Comparison of ENCODE assay signal across 8 mouse cellular contexts in the genomic region with DNA sequence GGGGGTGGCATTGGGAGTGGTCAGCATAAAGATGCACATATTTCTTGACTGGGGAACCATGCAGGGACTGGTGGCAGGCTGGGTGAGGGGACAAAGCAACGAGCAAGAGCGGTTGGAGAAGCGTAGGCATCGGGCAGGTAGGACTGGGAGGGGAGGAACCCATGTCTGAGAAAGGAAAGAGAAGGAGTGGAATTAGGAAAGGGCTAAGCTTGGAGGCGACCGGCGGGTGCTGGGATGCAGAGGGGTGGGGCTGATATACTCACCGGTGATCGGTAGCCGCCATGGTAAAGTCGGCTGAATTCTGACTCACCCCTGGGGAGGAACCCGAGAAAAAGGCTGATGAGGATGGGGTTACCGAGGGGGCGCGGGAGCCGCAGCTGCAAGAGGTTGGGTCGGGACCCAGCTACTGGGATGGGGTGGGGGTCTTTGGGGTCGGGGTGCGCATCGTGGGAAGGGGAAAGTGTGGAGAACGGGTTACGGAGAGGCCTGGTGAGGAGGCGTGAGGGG. TPM values are rescaled to one million over a fixed set of nuclear protein-coding genes. Genes with fewer than 3 reads are reported as not detected.
DNase-seq lines count a peak whose midpoint lies in the region; ATAC-seq and TF ChIP-seq lines count a peak whose summit lies in the region.

A gene (plus strand): TSS at position 51 of the 507 bp plus-strand sequence.

- H3K4me1 ChIP-seq in forebrain, embryonic 15.5 days = peaks cover 28% of the 10 kb centered on the region
- peaks cover 20% of the 10 kb centered on the region for H3K4me1 ChIP-seq in hindbrain, embryonic 12.5 days
- peaks cover 13% of the 10 kb centered on the region for H3K4me1 ChIP-seq in liver, embryonic 11.5 days (replicated peaks; ENCODE audit: control insufficient read depth, insufficient read depth, low read length)

- peaks cover 28% of the 10 kb centered on the region for H3K36me3 ChIP-seq in forebrain, embryonic 15.5 days
- H3K36me3 ChIP-seq in hindbrain, embryonic 12.5 days = peaks cover 21% of the 10 kb centered on the region
- H3K36me3 ChIP-seq in liver, embryonic 11.5 days (ENCODE audit: control insufficient read depth, insufficient read depth, low read length) = peaks cover 8% of the 10 kb centered on the region

- DNase-seq in layer of hippocampus, adult 2 months (ENCODE audit: low spot score in 2 of 2) = no peak
- no peak for DNase-seq in layer of hippocampus, adult 9-10 months (ENCODE audit: low spot score)
- DNase-seq in liver, embryonic 11.5 days (ENCODE audit: low spot score) = no peak
- peak; percentile 12 to 32 for DNase-seq in spleen, postnatal 36 days (ENCODE audit: low spot score in 2 of 2)
- no peak for DNase-seq in right cerebral cortex, adult 18-20 months

- H3K4me3 ChIP-seq in layer of hippocampus, adult 2 months = peak within 1 kb of the TSS; percentile 94
- H3K4me3 ChIP-seq in forebrain, embryonic 15.5 days = peak within 1 kb of the TSS; percentile 89
- peak within 1 kb of the TSS; percentile 93 for H3K4me3 ChIP-seq in hindbrain, embryonic 12.5 days
- H3K4me3 ChIP-seq in liver, embryonic 11.5 days (ENCODE audit: low read depth, low read length) = peak within 1 kb of the TSS; percentile 87

- peak within 1 kb of the TSS; percentile 94 for H3K9ac ChIP-seq in forebrain, embryonic 15.5 days (replicated peaks)
- H3K9ac ChIP-seq in hindbrain, embryonic 12.5 days = peak within 1 kb of the TSS; percentile 95
- peak within 1 kb of the TSS; percentile 92 for H3K9ac ChIP-seq in liver, embryonic 11.5 days (ENCODE audit: low read depth, low read length)

- no peaks in the 10 kb centered on the region for H3K9me3 ChIP-seq in forebrain, embryonic 15.5 days
- H3K9me3 ChIP-seq in hindbrain, embryonic 12.5 days (replicated peaks) = no peaks in the 10 kb centered on the region
- H3K9me3 ChIP-seq in liver, embryonic 11.5 days (ENCODE audit: control insufficient read depth, low read length) = no peaks in the 10 kb centered on the region

- H3K27ac ChIP-seq in layer of hippocampus, adult 2 months = peak within 1 kb of the TSS; percentile 93
- peak within 1 kb of the TSS; percentile 68 for H3K27ac ChIP-seq in forebrain, embryonic 15.5 days (replicated peaks)
- H3K27ac ChIP-seq in hindbrain, embryonic 12.5 days = peak within 1 kb of the TSS; percentile 79
- peak within 1 kb of the TSS; percentile 73; the same call in 1 of the 2 replicates for H3K27ac ChIP-seq in liver, embryonic 11.5 days (ENCODE audit: low read depth, low read length)

- TF ChIP-seq CTCF in layer of hippocampus, adult 2 months (conservative IDR thresholded peaks at IDR 0.05) = no peak

- H3K4me2 ChIP-seq in forebrain, embryonic 15.5 days (replicated peaks) = peak within 1 kb of the TSS; percentile 91
- H3K4me2 ChIP-seq in hindbrain, embryonic 12.5 days (replicated peaks) = peak within 1 kb of the TSS; percentile 96
- peak within 1 kb of the TSS; percentile 85 for H3K4me2 ChIP-seq in liver, embryonic 11.5 days

- under 1% methylated on average over 23 of the region's 23 CpGs for WGBS in forebrain, embryonic 15.5 days
- under 1% methylated on average over 23 of the region's 23 CpGs for WGBS in hindbrain, embryonic 12.5 days
- under 1% methylated on average over 23 of the region's 23 CpGs for WGBS in liver, embryonic 11.5 days

- no peaks in the 10 kb centered on the region for H3K27me3 ChIP-seq in forebrain, embryonic 15.5 days
- no peaks in the 10 kb centered on the region for H3K27me3 ChIP-seq in hindbrain, embryonic 12.5 days
- H3K27me3 ChIP-seq in liver, embryonic 11.5 days (replicated peaks; ENCODE audit: control insufficient read depth, insufficient read depth, low read length) = no peaks in the 10 kb centered on the region

- ATAC-seq in activated CD4-positive, CD25-positive, alpha-beta regulatory T cell, adult 4 months = no peak
- ATAC-seq in forebrain, embryonic 15.5 days (replicated peaks) = no peak; the same call in 1 of the 2 replicates
- ATAC-seq in hindbrain, embryonic 12.5 days (ENCODE audit: low FRiP score) = no peak
- ATAC-seq in liver, embryonic 11.5 days (replicated peaks; ENCODE audit: low FRiP score) = peak; percentile 8; the same call in 1 of the 2 replicates

RNA-seq across cellular contexts. Expression of the gene that starts here (rescaled TPM):
- 10 to 100 TPM; 87.9 TPM for total RNA-seq in layer of hippocampus, adult 2 months (2021)
- 10 to 100 TPM; 14.9 to 18.3 TPM for polyA plus RNA-seq in activated CD4-positive, CD25-positive, alpha-beta regulatory T cell, adult 4 months (2017; shearing (Covaris generic))
- polyA plus RNA-seq in forebrain, embryonic 15.5 days (2015; fragmentation: Nextera tagmentation; extraction: Ambion mirVana) = 24.7 and 27.4 TPM in 2 replicates
- 31.5 and 31.6 TPM in 2 replicates for polyA plus RNA-seq in hindbrain, embryonic 12.5 days (2016; fragmentation: Nextera tagmentation; extraction: Ambion mirVana)
- 18.8 and 19.7 TPM in 2 replicates for polyA plus RNA-seq in liver, embryonic 11.5 days (2014; fragmentation: Nextera tagmentation; extraction: Ambion mirVana)

Comparison
In these comparisons a context has a peak if more than half of its experiments do, and no peak if none do; other contexts are left out.
1. DNase-seq: peak in spleen, postnatal 36 days (2 of 2); none in layer of hippocampus, adult 2 months (0 of 2), layer of hippocampus, adult 9-10 months (single experiment), liver, embryonic 11.5 days (single experiment) and right cerebral cortex, adult 18-20 months (single experiment).
2. Peak in every context shown above with its lines, with median percentiles within 50 percentile points of each other: H3K27ac ChIP-seq, H3K4me3 ChIP-seq, H3K4me2 ChIP-seq and H3K9ac ChIP-seq.